Mouse (Mus musculus): Measurements from ENCODE around the gene Synm.

DNA sequence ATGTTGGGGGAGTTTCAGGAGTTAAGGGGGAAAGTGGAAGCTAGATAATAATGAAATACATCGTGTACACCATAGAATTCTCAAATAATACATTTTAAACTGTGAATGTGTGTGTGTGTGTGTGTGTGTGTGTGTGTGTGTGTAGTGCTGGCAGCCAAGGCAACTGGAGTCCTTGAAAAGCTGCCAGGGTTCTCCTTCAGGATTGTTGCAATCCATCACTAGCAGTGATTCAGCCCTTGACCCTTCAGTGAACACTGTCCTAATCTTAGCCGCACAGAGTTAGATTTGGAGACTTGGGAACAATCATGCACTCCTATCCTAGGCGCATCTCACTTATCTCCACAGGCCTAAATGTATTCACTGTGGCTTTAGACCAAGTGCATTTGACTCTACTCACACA lies 8.6 kb upstream of the Synm start:
- no peak for TF ChIP-seq POLR2A (IDR thresholded peaks at IDR 0.05; ENCODE audit: borderline replicate concordance, extremely low read depth, insufficient read depth, insufficient read length, poor library complexity, severe bottlenecking)
- TF ChIP-seq CTCF (IDR thresholded peaks at IDR 0.05; ENCODE audit: borderline replicate concordance, extremely low read depth, insufficient read depth, insufficient read length) = no peak
